Mouse (Mus musculus): ENCODE results near the gene Tln2. TPM values are rescaled to one million over a fixed set of nuclear protein-coding genes. Genes with fewer than 3 reads are reported as not detected.

The Tln2 gene
- total and polyA plus RNA-seq, 2 experiments from 2014 or later: 31.3 to 45.9 TPM

- TF ChIP-seq CTCF (IDR thresholded peaks at IDR 0.05; ENCODE audit: low read depth): no peak
- no peak overlapping the region for H3K4me3 ChIP-seq (ENCODE audit: low read depth, low read length)
These were observed 35.7 kb upstream of the Tln2 start for GRCm38 (mm10) chr9:67595221-67595620.

GRCm38 (mm10) chr9:67593469-67594141 is 34.1 kb upstream of the Tln2 start:
- DNase-seq (no peak), ATAC-seq (no peak)
- no peak for TF ChIP-seq CTCF (IDR thresholded peaks at IDR 0.05; ENCODE audit: low read depth)
- no peaks in the 10 kb centered on the region for H3K36me3 ChIP-seq (ENCODE audit: insufficient read depth)
- H3K27ac ChIP-seq (ENCODE audit: low read depth, low read length): no peak overlapping the region
- H3K4me2 ChIP-seq (ENCODE audit: low read depth): no peak overlapping the region
- no peak overlapping the region for H3K4me3 ChIP-seq (ENCODE audit: low read depth, low read length)
- H3K9me3 ChIP-seq (ENCODE audit: low read length): no peaks in the 10 kb centered on the region
- H3K9ac ChIP-seq: no peak overlapping the region
- H3K27me3 ChIP-seq (ENCODE audit: insufficient read depth, low read length): no peaks in the 10 kb centered on the region
- no peaks in the 10 kb centered on the region for H3K4me1 ChIP-seq (ENCODE audit: insufficient read depth)
- 84% methylated on average over 9 of the region's 9 CpGs for WGBS

More at GRCm38 (mm10) chr9:67595221-67595620, 35.7 kb upstream of the Tln2 start:
- H3K4me2 ChIP-seq (ENCODE audit: low read depth): no peak overlapping the region
- DNase-seq (no peak), ATAC-seq (no peak)
- no peaks in the 10 kb centered on the region for H3K27me3 ChIP-seq (ENCODE audit: insufficient read depth, low read length)
- no peak overlapping the region for H3K27ac ChIP-seq (ENCODE audit: low read depth, low read length)
- no peaks in the 10 kb centered on the region for H3K36me3 ChIP-seq (ENCODE audit: insufficient read depth)
- H3K9me3 ChIP-seq (ENCODE audit: low read length): no peaks in the 10 kb centered on the region
- WGBS: 66% methylated on average over 5 of the region's 5 CpGs
- H3K9ac ChIP-seq: no peak overlapping the region
- no peaks in the 10 kb centered on the region for H3K4me1 ChIP-seq (ENCODE audit: insufficient read depth)

- no peaks in the 10 kb centered on the region for H3K9me3 ChIP-seq (ENCODE audit: low read length)
- ATAC-seq: no peak
- H3K4me2 ChIP-seq (ENCODE audit: low read depth): no peak overlapping the region
- H3K27ac ChIP-seq (ENCODE audit: low read depth, low read length): no peak overlapping the region
- no peaks in the 10 kb centered on the region for H3K27me3 ChIP-seq (ENCODE audit: insufficient read depth, low read length)
- no peak for DNase-seq
- no peaks in the 10 kb centered on the region for H3K4me1 ChIP-seq (ENCODE audit: insufficient read depth)
- no peak for TF ChIP-seq CTCF (IDR thresholded peaks at IDR 0.05; ENCODE audit: low read depth)
- no peak overlapping the region for H3K9ac ChIP-seq
- 91% methylated on average over 5 of the region's 5 CpGs for WGBS
- no peaks in the 10 kb centered on the region for H3K36me3 ChIP-seq (ENCODE audit: insufficient read depth)
- no peak overlapping the region for H3K4me3 ChIP-seq (ENCODE audit: low read depth, low read length)
These were observed 33.2 kb upstream of the Tln2 start for GRCm38 (mm10) chr9:67592726-67593125.

- no peak overlapping the region for H3K27ac ChIP-seq (ENCODE audit: low read depth, low read length)
- H3K4me1 ChIP-seq (ENCODE audit: insufficient read depth): no peaks in the 10 kb centered on the region
- DNase-seq (no peak), ATAC-seq (peak; percentile 61)
- 79% methylated on average over 3 of the region's 3 CpGs for WGBS
- H3K4me2 ChIP-seq (ENCODE audit: low read depth): no peak overlapping the region
- no peaks in the 10 kb centered on the region for H3K36me3 ChIP-seq (ENCODE audit: insufficient read depth)
- no peaks in the 10 kb centered on the region for H3K27me3 ChIP-seq (ENCODE audit: insufficient read depth, low read length)
- TF ChIP-seq CTCF (IDR thresholded peaks at IDR 0.05; ENCODE audit: low read depth): no peak
- H3K4me3 ChIP-seq (ENCODE audit: low read depth, low read length): no peak overlapping the region
- no peaks in the 10 kb centered on the region for H3K9me3 ChIP-seq (ENCODE audit: low read length)
- H3K9ac ChIP-seq: no peak overlapping the region
These were observed 27.6 kb upstream of the Tln2 start for GRCm38 (mm10) chr9:67587111-67587510.

- Histone ChIP-seq H3K9ac (no peak overlapping the region), H3K4me1 (ENCODE audit: insufficient read depth) (no peaks in the 10 kb centered on the region), H3K27ac (ENCODE audit: low read depth, low read length) (no peak overlapping the region), H3K9me3 (ENCODE audit: low read length) (no peaks in the 10 kb centered on the region), H3K36me3 (ENCODE audit: insufficient read depth) (no peaks in the 10 kb centered on the region), H3K4me3 (ENCODE audit: low read depth, low read length) (no peak overlapping the region), H3K4me2 (ENCODE audit: low read depth) (no peak overlapping the region), H3K27me3 (ENCODE audit: insufficient read depth, low read length) (no peaks in the 10 kb centered on the region)
- no peak for TF ChIP-seq CTCF (IDR thresholded peaks at IDR 0.05; ENCODE audit: low read depth)
- 88% methylated on average over 1 of the region's 1 CpGs for WGBS
- no peak for DNase-seq
- no peak for ATAC-seq
These were observed 27.0 kb upstream of the Tln2 start for GRCm38 (mm10) chr9:67586489-67586888.

- TF ChIP-seq CTCF (IDR thresholded peaks at IDR 0.05; ENCODE audit: low read depth): no peak
- 89% methylated on average over 10 of the region's 10 CpGs for WGBS
- no peak overlapping the region for H3K4me3 ChIP-seq (ENCODE audit: low read depth, low read length)
- ATAC-seq (no peak), DNase-seq (no peak)
- H3K9me3 ChIP-seq (ENCODE audit: low read length): no peaks in the 10 kb centered on the region
- H3K9ac ChIP-seq: no peak overlapping the region
- no peak overlapping the region for H3K27ac ChIP-seq (ENCODE audit: low read depth, low read length)
- no peaks in the 10 kb centered on the region for H3K36me3 ChIP-seq (ENCODE audit: insufficient read depth)
- no peaks in the 10 kb centered on the region for H3K27me3 ChIP-seq (ENCODE audit: insufficient read depth, low read length)
- no peak overlapping the region for H3K4me2 ChIP-seq (ENCODE audit: low read depth)
- no peaks in the 10 kb centered on the region for H3K4me1 ChIP-seq (ENCODE audit: insufficient read depth)
These were observed 25.4 kb upstream of the Tln2 start for GRCm38 (mm10) chr9:67584871-67585270.

- no peak for ATAC-seq
- Histone ChIP-seq H3K9ac (no peak overlapping the region), H3K4me3 (ENCODE audit: low read depth, low read length) (no peak overlapping the region), H3K4me2 (ENCODE audit: low read depth) (no peak overlapping the region), H3K36me3 (ENCODE audit: insufficient read depth) (no peaks in the 10 kb centered on the region), H3K27ac (ENCODE audit: low read depth, low read length) (no peak overlapping the region), H3K9me3 (ENCODE audit: low read length) (no peaks in the 10 kb centered on the region), H3K4me1 (ENCODE audit: insufficient read depth) (no peaks in the 10 kb centered on the region), H3K27me3 (ENCODE audit: insufficient read depth, low read length) (no peaks in the 10 kb centered on the region)
- no peak for TF ChIP-seq CTCF (IDR thresholded peaks at IDR 0.05; ENCODE audit: low read depth)
- WGBS: 83% methylated on average over 10 of the region's 10 CpGs
- DNase-seq: no peak
These were observed 22.2 kb upstream of the Tln2 start for GRCm38 (mm10) chr9:67581581-67582280.
